Mouse (Mus musculus) erythroblast, adult 5-6 weeks (primary cell): ENCODE measurements around the gene Cct3. TPM values are rescaled to one million over a fixed set of nuclear protein-coding genes. Genes with fewer than 3 reads are reported as not detected.
"Not testable (repeated sequence)": the region's sequence is repeated elsewhere in the genome, so short reads cannot be mapped to it uniquely, and the experiment has no call there.

Experiments used
- ATAC-seq: replicated peaks from 2 replicates; pipeline ENCODE4 v1.8.0; 2016; ENCODE audit warnings: moderate number of reproducible peaks, mild to moderate bottlenecking, moderate TSS enrichment, inconsistent platforms; ENCODE audit not compliant: poor library complexity, low FRiP score, severe bottlenecking
- total RNA-seq, 2 experiments: library from RNA; stranded (forward) in 1 of 2; stranded (reverse) in 1 of 2; fragments of 150-400 nt in 1 of 2; fragments of 200-764, 138-1000 nt in 1 of 2; gene quantifications; 2 replicates each; pipeline versions ENCODE4 v1.2.3 to v1.2.4; 2015 to 2017; ENCODE audit warnings: low replicate concordance in 2 of 2

Gene Cct3
- total RNA-seq, 2 experiments from 2014 or later: 48.6 to 178 TPM

GRCm38 (mm10) chr3:88288133-88288713 is 8.7 kb upstream of the Cct3 start:
- not testable (repeated sequence) for ATAC-seq

DNA sequence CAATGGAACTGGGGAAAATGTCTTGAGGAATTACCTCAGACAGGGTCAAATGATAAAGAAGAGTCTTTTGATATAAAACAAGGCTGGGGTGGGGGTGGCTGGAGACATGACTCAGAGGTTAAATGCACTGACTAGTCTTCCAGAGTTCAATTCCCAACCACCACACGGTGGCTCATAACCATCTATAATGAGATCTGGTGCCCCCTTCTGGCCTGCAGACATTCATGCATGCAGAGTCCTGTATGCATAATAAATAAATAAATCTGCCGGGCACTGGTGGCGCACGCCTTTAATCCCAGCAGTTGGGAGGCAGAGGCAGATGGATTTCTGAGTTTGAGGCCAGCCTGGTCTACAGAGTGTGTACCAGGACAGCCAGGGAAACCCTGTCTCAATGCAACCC is 4.9 kb upstream of the Cct3 start:
- ATAC-seq: no peak

- ATAC-seq: not testable (repeated sequence)
Measured at GRCm38 (mm10) chr3:88295272-88295671, 1.6 kb upstream of the Cct3 start.

- ATAC-seq: no peak
Measured at GRCm38 (mm10) chr3:88296110-88296560, 781 bp upstream of the Cct3 start.

GRCm38 (mm10) chr3:88297321-88297851 is 470 bp downstream of the Cct3 start:
- ATAC-seq: peak; percentile 48

GRCm38 (mm10) chr3:88299172-88299571 is 2.3 kb downstream of the Cct3 start:
- ATAC-seq: no peak

- ATAC-seq: peak; percentile 90
Measured at GRCm38 (mm10) chr3:88324951-88325405, 28.1 kb downstream of the Cct3 start, which contains the start of gene Glmp. Gene Glmp (plus strand): TSS chr3:88325023.

- no peak for ATAC-seq
Measured at GRCm38 (mm10) chr3:88328956-88329355, 32.0 kb downstream of the Cct3 start.

DNA sequence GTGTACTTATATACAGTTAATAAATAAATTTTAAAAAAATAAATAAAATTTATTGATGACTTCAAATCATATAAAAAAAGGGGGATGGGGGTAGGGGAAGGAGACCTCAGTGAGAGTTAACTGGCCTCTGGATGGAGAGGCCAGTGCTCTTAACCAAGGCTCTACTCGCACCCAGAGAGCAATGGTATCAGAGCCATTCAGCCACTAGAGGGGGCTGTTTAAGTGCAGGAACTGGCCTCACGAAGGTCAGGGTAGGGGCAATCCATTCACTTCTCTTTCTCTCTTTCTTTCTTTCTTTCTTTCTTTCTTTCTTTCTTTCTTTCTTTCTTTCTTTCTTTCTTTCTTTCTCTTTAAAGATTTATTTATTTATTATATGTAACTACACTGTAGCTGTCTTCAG is 34.4 kb downstream of the Cct3 start:
- ATAC-seq: 0 out of 2 replicates have a peak, but pooled peaks have one; percentile 48

GRCm38 (mm10) chr3:88334029-88334658 is 37.2 kb downstream of the Cct3 start:
- no peak for ATAC-seq

- no peak for ATAC-seq
Measured at GRCm38 (mm10) chr3:88334902-88335435, 38.1 kb downstream of the Cct3 start.

GRCm38 (mm10) chr3:88335436-88336053 is 38.6 kb downstream of the Cct3 start:
- ATAC-seq: peak; percentile 60

DNA sequence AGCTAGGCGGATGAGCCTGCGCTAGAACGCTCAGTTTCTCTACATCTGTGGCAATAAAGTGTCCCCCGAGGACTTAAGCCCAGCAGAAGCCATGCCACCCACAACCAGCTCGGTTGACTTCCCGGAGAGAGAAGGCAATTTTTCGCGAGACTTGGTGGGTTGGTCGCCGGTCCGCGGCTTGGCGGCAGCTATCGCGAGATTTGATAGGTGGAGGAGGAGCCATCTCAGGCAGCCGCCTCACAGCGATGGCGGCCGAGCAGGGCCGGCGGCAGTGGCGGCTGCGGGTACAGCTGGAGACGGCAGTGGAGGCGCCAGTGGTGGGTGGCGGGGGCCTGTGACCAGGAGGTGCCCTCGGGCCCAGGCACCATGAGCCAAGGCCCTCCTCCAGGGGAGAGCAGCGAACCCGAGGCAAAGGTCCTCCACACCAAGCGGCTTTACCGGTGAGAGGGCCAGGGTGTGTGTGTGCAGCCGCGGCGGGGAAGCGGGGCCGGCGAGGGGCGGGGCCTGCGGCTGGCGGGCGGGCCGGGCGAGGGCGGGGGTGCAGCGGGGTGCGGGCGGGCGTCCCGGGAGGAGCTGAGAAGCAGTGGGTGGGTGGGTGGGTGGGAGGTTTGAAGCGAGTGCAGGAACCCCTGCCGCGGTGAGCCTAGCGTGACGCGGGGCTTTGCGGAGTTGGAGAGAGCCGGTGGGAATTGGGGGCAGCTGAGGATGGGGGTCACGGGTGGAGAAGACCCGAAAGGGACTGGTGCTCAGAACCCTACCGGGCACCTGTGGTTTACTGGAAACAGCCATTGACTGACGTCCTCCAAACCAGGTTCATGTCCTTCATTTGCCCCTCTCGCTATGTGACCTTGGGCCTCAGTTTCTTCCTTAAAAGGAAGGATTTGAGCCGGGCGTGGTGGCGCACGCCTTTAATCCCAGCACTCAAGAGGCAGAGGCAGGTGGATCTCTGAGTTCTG is 39.4 kb downstream of the Cct3 start, which contains the start of the genes Tmem79 and Smg5:
TSS of gene Tmem79 (minus strand) at position 91 of the 956 bp plus-strand sequence.
TSS of gene Smg5 (plus strand) at position 203 of the 956 bp plus-strand sequence.
- peak; percentile 85 for ATAC-seq

GRCm38 (mm10) chr3:88337367-88338020 is 40.6 kb downstream of the Cct3 start:
- peak; percentile 50 for ATAC-seq

DNA sequence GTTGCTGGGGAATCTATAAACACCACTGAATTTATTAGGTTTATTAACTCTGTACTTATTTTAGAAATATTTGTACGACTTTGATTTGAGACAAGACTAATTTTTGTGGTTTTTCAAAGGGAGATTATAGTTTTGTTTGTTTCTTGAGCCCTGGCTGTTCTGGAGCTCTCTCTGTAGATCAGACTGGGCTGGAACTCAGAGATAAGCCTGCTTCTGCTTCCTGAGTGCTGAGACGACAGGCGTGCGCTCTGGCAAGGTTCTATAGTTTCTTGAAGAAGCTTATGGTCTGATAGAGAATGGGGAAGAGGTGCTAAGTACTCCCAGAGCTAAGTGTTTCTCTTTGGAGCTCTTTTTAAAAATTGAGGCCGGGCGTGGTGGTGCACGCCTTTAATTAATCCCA is 41.4 kb downstream of the Cct3 start:
- peak; percentile 49 for ATAC-seq

DNA sequence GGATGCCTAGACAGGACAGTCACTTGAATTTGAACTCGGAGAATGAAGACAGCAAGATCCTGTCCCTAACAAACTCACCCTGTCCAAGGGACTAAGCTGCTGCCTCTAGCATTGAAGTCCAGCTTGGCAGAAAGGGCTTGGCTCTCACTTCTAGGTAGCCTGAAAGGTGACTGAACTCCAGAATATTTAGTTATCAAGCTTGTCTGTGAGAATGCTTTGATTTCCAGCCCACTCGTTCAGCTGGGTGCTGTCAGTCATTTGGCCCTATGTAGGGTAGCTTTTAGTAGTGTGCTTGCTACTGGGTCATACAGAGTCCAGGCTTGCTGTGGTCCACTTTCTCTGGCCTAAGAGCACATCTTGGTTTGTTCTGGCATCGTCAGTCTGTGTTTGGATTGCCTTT is 42.1 kb downstream of the Cct3 start:
- no peak for ATAC-seq

DNA sequence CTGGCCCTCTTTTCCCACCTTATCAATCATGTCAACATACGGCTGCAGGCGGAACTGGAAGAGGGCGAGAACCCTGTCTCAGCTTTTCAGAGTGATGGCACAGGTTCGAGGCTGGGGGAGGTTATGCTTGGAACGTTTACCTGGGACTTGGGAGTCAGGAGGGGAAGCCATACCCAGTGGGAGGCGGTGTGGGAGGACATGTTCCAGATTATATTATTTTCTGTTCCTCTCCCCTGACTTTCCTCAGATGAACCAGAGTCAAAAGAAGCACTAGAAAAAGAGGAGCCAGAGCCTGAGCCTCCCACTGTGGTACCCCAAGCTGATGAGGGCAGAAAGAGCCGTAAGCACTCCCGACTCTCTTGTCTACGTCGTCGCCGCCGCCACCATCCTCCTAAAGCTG is 53.8 kb downstream of the Cct3 start:
- no peak for ATAC-seq

DNA sequence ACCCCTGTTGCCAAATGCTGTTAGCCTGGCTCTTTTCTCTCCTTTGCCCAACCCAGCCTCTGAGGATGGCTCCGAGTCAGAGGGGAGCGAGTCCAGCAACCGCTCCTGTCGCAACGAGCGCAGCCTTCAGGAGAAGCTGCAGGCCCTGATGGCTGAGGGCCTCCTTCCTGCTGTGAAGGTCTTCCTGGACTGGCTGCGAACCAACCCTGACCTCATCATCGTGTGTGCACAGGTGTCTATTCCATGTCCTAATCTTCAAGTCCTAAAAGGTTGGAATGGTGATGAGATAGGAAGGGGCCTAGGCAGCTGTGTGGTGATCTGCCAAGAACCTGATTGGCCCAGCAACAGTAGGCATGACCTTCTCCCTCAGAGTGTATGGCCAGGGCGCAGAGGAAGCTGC is 56.0 kb downstream of the Cct3 start:
- ATAC-seq: no peak
